Mouse (Mus musculus) MEL (cell line): ENCODE data around the gene Vwa8. TPM values are rescaled to one million over a fixed set of nuclear protein-coding genes. Genes with fewer than 3 reads are reported as not detected.

ENCODE experiments used
- DNase-seq: peaks from one replicate; pipeline ENCODE4 v3.0.0; 2011; ENCODE audit warnings: low read depth, low spot score
- H3K27ac ChIP-seq: 2 replicates; pipeline ENCODE4 v1.5.1; 2012; ENCODE audit warnings: low read depth, mild to moderate bottlenecking, control low read depth, low read length, moderate library complexity; ENCODE audit not compliant: control insufficient read depth
- H3K27me3 ChIP-seq, 2 experiments: fragments of 150-350 bp in 1 of 2; sonication (generic) in 1 of 2; 2 replicates each; pipeline ENCODE4 v1.6.1; 2012; ENCODE audit warnings: low read length in 2 of 2, mild to moderate bottlenecking in 2 of 2, improper control_type of control experiment in 1 of 2, moderate library complexity in 1 of 2; ENCODE audit not compliant: insufficient read depth in 2 of 2, control insufficient read depth in 1 of 2
- H3K36me3 ChIP-seq, 2 experiments: 2 replicates each; pipeline ENCODE4 v1.6.1; 2012 to 2014; ENCODE audit warnings: low read length in 2 of 2, improper control_type of control experiment in 1 of 2, inconsistent platforms in 1 of 2, mild to moderate bottlenecking in 1 of 2; ENCODE audit not compliant: insufficient read depth in 2 of 2, control insufficient read depth in 1 of 2
- H3K4me1 ChIP-seq, 2 experiments: fragments of 150-350 bp in 1 of 2; sonication (generic) in 1 of 2; 2 replicates each; pipeline ENCODE4 v1.6.1; 2012; ENCODE audit warnings: low read length in 2 of 2, improper control_type of control experiment in 1 of 2, mild to moderate bottlenecking in 1 of 2; ENCODE audit not compliant: insufficient read depth in 2 of 2, control insufficient read depth in 1 of 2
- H3K4me3 ChIP-seq, 2 experiments: fragments of 150-350 bp in 1 of 2; sonication (generic) in 1 of 2; 2 replicates each; pipeline ENCODE4 v1.5.1; 2012; ENCODE audit warnings: low read depth in 2 of 2, low read length in 2 of 2, mild to moderate bottlenecking in 2 of 2, moderate library complexity in 2 of 2, control low read depth in 1 of 2, improper control_type of control experiment in 1 of 2; ENCODE audit not compliant: control insufficient read depth in 1 of 2, insufficient read depth in 1 of 2
- H3K79me2 ChIP-seq: 2 replicates; pipeline ENCODE4 v1.6.1; 2012; ENCODE audit warnings: mild to moderate bottlenecking, low read length, moderate library complexity; ENCODE audit not compliant: control insufficient read depth, poor library complexity, insufficient read depth
- H3K9ac ChIP-seq: 2 replicates; pipeline ENCODE4 v1.6.1; 2012; ENCODE audit warnings: low read depth, mild to moderate bottlenecking, control low read depth, low read length, moderate library complexity; ENCODE audit not compliant: control insufficient read depth, poor library complexity, severe bottlenecking
- H3K9me3 ChIP-seq: fragments of 150-350 bp; sonication (generic); replicated peaks from 2 replicates; pipeline ENCODE4 v1.6.1; 2012; ENCODE audit warnings: mild to moderate bottlenecking, low read length, improper control_type of control experiment, moderate library complexity; ENCODE audit not compliant: insufficient read depth
- CTCF ChIP-seq, 3 experiments: IDR thresholded peaks in 2 of 3; conservative IDR thresholded peaks in 1 of 3; 2 replicates each; pipeline ENCODE4 v1.5.1; 2011 to 2012; ENCODE audit warnings: low read length in 3 of 3, low read depth in 2 of 3, mild to moderate bottlenecking in 2 of 3, improper control_type of control experiment in 1 of 3, inconsistent platforms in 1 of 3, mixed read lengths in 1 of 3, moderate library complexity in 1 of 3; ENCODE audit not compliant: control insufficient read depth in 1 of 3, insufficient read depth in 1 of 3, poor library complexity in 1 of 3, severe bottlenecking in 1 of 3
- E2F4 ChIP-seq: IDR thresholded peaks from 2 replicates; pipeline ENCODE4 v1.6.1; 2011; ENCODE audit warnings: low read depth, low read length, improper control_type of control experiment, borderline replicate concordance
- ETS1 ChIP-seq: IDR thresholded peaks from 2 replicates; pipeline ENCODE4 v1.6.1; 2012; ENCODE audit warnings: low read depth, mild to moderate bottlenecking, inconsistent platforms, low read length, improper control_type of control experiment, moderate library complexity
- GABPA ChIP-seq: IDR thresholded peaks from 2 replicates; pipeline ENCODE4 v1.6.1; 2012; ENCODE audit warnings: low read depth, mild to moderate bottlenecking, inconsistent platforms, low read length, improper control_type of control experiment, moderate library complexity
- GATA1 ChIP-seq: IDR thresholded peaks from 2 replicates; pipeline ENCODE4 v1.6.1; 2011; ENCODE audit warnings: low read depth, low read length, improper control_type of control experiment
- HCFC1 ChIP-seq: IDR thresholded peaks from 2 replicates; pipeline ENCODE4 v1.6.1; 2012; ENCODE audit warnings: low read depth, mild to moderate bottlenecking, inconsistent platforms, low read length, improper control_type of control experiment, moderate library complexity
- KAT2A ChIP-seq: conservative IDR thresholded peaks from 2 replicates; pipeline ENCODE4 v1.6.1; 2012; ENCODE audit warnings: low read depth, low read length, improper control_type of control experiment, inconsistent platforms
- MAFK ChIP-seq: IDR thresholded peaks from 2 replicates; pipeline ENCODE4 v1.6.1; 2011; ENCODE audit warnings: low read depth, mild to moderate bottlenecking, low read length, improper control_type of control experiment, borderline replicate concordance
- MEF2A ChIP-seq: IDR thresholded peaks from 2 replicates; pipeline ENCODE4 v1.6.1; 2014; ENCODE audit warnings: low read depth, mild to moderate bottlenecking, inconsistent platforms, low read length, improper control_type of control experiment; ENCODE audit not compliant: poor library complexity, insufficient replicate concordance, severe bottlenecking; ENCODE audit errors: extremely low read depth
- MXI1 ChIP-seq: IDR thresholded peaks from 2 replicates; pipeline ENCODE4 v1.6.1; 2011; ENCODE audit warnings: mild to moderate bottlenecking, low read depth, low read length, improper control_type of control experiment
- MYB ChIP-seq: IDR thresholded peaks from 2 replicates; pipeline ENCODE4 v1.6.1; 2011; ENCODE audit warnings: mild to moderate bottlenecking, low read depth, low read length, improper control_type of control experiment
- NELFE ChIP-seq: IDR thresholded peaks from 2 replicates; pipeline ENCODE4 v1.6.1; 2011; ENCODE audit warnings: low read depth, low read length, improper control_type of control experiment
- NRF1 ChIP-seq: IDR thresholded peaks from 2 replicates; pipeline ENCODE4 v1.6.1; 2014; ENCODE audit warnings: low read depth, mild to moderate bottlenecking, inconsistent platforms, low read length, improper control_type of control experiment, moderate library complexity; ENCODE audit not compliant: poor library complexity, insufficient read depth, severe bottlenecking
- POLR2A ChIP-seq, 2 experiments: IDR thresholded peaks; 2 replicates each; pipeline ENCODE4 v1.6.1; 2011 to 2012; ENCODE audit warnings: low read length in 2 of 2, mild to moderate bottlenecking in 2 of 2, control low read depth in 1 of 2, improper control_type of control experiment in 1 of 2, low read depth in 1 of 2, moderate library complexity in 1 of 2; ENCODE audit not compliant: control insufficient read depth in 1 of 2, insufficient read depth in 1 of 2, poor library complexity in 1 of 2
- POLR2AphosphoS2 ChIP-seq: IDR thresholded peaks from 2 replicates; pipeline ENCODE4 v1.6.1; 2011; ENCODE audit warnings: low read length, improper control_type of control experiment
- POLR2AphosphoS5 ChIP-seq: IDR thresholded peaks from 2 replicates; pipeline ENCODE4 v1.6.1; 2012; ENCODE audit warnings: low read depth, borderline replicate concordance, mild to moderate bottlenecking, inconsistent platforms, low read length, moderate library complexity, mixed read lengths
- RCOR1 ChIP-seq: IDR thresholded peaks from 2 replicates; pipeline ENCODE4 v1.6.1; 2012; ENCODE audit warnings: low read depth, mild to moderate bottlenecking, inconsistent platforms, low read length, improper control_type of control experiment
- SIN3A ChIP-seq: IDR thresholded peaks from 2 replicates; pipeline ENCODE4 v1.6.1; 2012; ENCODE audit warnings: low read length, improper control_type of control experiment, inconsistent platforms
- TCF12 ChIP-seq: IDR thresholded peaks from 2 replicates; pipeline ENCODE4 v1.6.1; 2014; ENCODE audit warnings: low read depth, mild to moderate bottlenecking, inconsistent platforms, low read length, improper control_type of control experiment, moderate library complexity
- USF2 ChIP-seq, 2 experiments: IDR thresholded peaks; 2 replicates each; pipeline ENCODE4 v1.6.1; 2011 to 2012; ENCODE audit warnings: improper control_type of control experiment in 2 of 2, low read length in 2 of 2, borderline replicate concordance in 1 of 2, inconsistent platforms in 1 of 2, low read depth in 1 of 2, mild to moderate bottlenecking in 1 of 2; ENCODE audit not compliant: insufficient read depth in 1 of 2
- ZC3H11A ChIP-seq: IDR thresholded peaks from 2 replicates; pipeline ENCODE4 v1.6.1; 2012; ENCODE audit warnings: low read depth, mild to moderate bottlenecking, inconsistent platforms, low read length, improper control_type of control experiment
- ZKSCAN1 ChIP-seq: IDR thresholded peaks from 2 replicates; pipeline ENCODE4 v1.6.1; 2012; ENCODE audit warnings: low read depth, mild to moderate bottlenecking, inconsistent platforms, low read length, improper control_type of control experiment, moderate library complexity
- ZNF384 ChIP-seq: IDR thresholded peaks from 2 replicates; pipeline ENCODE4 v1.6.1; 2012; ENCODE audit warnings: low read depth, mild to moderate bottlenecking, inconsistent platforms, low read length, improper control_type of control experiment
- polyA plus RNA-seq, 2 experiments: library from polyadenylated mRNA; stranded (reverse) in 1 of 2; unstranded in 1 of 2; fragments of >175 nt in 1 of 2; fragments of >200 nt in 1 of 2; gene quantifications; 2 replicates each; pipeline versions ENCODE4 v1.2.1 to v1.2.4; 2012; ENCODE audit warnings: low replicate concordance in 2 of 2, low read depth in 1 of 2; ENCODE audit not compliant: insufficient read length in 2 of 2, insufficient read depth in 1 of 2, missing spikeins in 1 of 2
- total RNA-seq: library from RNA; depleted of rRNA; stranded (reverse); fragments of 300-350 nt; gene quantifications from 2 replicates; pipeline ENCODE4 v1.2.3, GENCODE M21; 2012

Vwa8 gene
- total and polyA plus RNA-seq, 3 experiments: 12.4 to 19.6 TPM; not detected in 1

DNA sequence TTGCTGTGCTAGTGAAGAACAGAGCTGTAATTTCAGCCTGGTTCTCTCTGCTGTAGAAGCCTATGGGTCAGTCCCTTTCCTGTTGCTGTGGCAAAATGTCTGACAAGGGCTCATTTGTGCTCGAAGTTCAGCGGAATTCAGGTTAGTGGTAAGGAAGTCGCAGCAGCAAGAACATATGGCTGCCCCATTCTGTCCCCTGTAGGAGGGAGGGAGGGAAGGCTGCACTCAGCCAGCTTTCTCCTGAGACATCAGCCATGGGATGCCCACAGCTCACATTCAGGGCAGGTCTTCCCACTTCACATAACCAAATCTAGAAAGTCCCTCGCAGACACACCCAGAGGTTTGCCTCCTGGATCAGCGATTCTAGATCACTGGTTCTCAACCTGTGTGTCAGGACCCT lies 277.3 kb downstream of the Vwa8 start:
- Histone ChIP-seq H3K9me3 (no peaks in the 10 kb centered on the region), H3K36me3 (no peaks in the 10 kb centered on the region), H3K4me3 (no peak overlapping the region), H3K9ac (no peak overlapping the region), H3K27ac (no peak overlapping the region), H3K79me2 (no peaks in the 10 kb centered on the region), H3K4me1 (no peaks in the 10 kb centered on the region), H3K27me3 (no peaks in the 10 kb centered on the region)
- no peak for DNase-seq
- no peak for TF ChIP-seq ZC3H11A
- TF ChIP-seq CTCF (IDR thresholded peaks at IDR 0.05 in 2 of 3, conservative IDR thresholded peaks at IDR 0.05 in 1 of 3; ENCODE audit: control insufficient read depth in 1 of 3, insufficient read depth in 1 of 3, low read depth in 2 of 3, low read length in 3 of 3, poor library complexity in 1 of 3, severe bottlenecking in 1 of 3): no peak
- no peak for TF ChIP-seq TCF12
- no peak for TF ChIP-seq MYB
- no peak for TF ChIP-seq MEF2A
- no peak for TF ChIP-seq MAFK
- no peak for TF ChIP-seq POLR2A (IDR thresholded peaks at IDR 0.05; ENCODE audit: control insufficient read depth in 1 of 2, insufficient read depth in 1 of 2, low read depth in 1 of 2, low read length in 2 of 2, poor library complexity in 1 of 2)
- no peak for TF ChIP-seq ZKSCAN1
- TF ChIP-seq SIN3A: no peak
- no peak for TF ChIP-seq POLR2AphosphoS5
- TF ChIP-seq RCOR1: no peak
- no peak for TF ChIP-seq NRF1
- TF ChIP-seq E2F4: no peak
- TF ChIP-seq USF2 (IDR thresholded peaks at IDR 0.05; ENCODE audit: borderline replicate concordance in 1 of 2, insufficient read depth in 1 of 2, low read depth in 1 of 2, low read length in 2 of 2): no peak
- TF ChIP-seq HCFC1: no peak
- TF ChIP-seq POLR2AphosphoS2: no peak
- TF ChIP-seq MXI1: no peak
- TF ChIP-seq ZNF384: no peak

DNA sequence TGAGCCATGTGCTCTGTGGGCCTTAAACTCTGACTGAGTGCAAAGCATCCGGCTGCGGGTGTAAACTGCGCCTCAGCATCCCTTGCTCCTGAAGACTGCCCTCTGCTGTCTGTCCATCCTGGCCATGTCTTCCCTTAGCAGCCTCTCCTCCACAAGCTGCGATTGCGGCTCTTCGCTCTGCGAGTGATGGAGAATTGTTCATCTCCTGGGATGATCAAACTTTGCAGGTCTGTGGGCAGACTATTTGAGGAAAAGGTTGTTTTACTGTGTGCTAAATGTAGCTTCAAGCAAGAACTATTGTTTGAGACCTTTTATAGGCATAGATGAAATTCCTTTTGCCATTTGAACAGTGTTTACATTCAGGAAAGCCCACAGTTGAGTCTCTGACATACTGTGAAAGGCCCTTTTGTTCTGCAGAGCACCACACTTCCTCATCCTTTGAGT lies 286.1 kb downstream of the Vwa8 start:
- Histone ChIP-seq H3K27me3 (no peaks in the 10 kb centered on the region), H3K27ac (no peak overlapping the region), H3K36me3 (no peaks in the 10 kb centered on the region), H3K9me3 (no peaks in the 10 kb centered on the region), H3K4me3 (no peak overlapping the region), H3K4me1 (no peaks in the 10 kb centered on the region), H3K79me2 (no peaks in the 10 kb centered on the region), H3K9ac (no peak overlapping the region)
- TF ChIP-seq HCFC1: no peak
- no peak for TF ChIP-seq USF2 (IDR thresholded peaks at IDR 0.05; ENCODE audit: borderline replicate concordance in 1 of 2, insufficient read depth in 1 of 2, low read depth in 1 of 2, low read length in 2 of 2)
- no peak for TF ChIP-seq NELFE
- TF ChIP-seq NRF1: no peak
- TF ChIP-seq ETS1: no peak
- TF ChIP-seq GATA1: no peak
- no peak for TF ChIP-seq CTCF (IDR thresholded peaks at IDR 0.05 in 2 of 3, conservative IDR thresholded peaks at IDR 0.05 in 1 of 3; ENCODE audit: control insufficient read depth in 1 of 3, insufficient read depth in 1 of 3, low read depth in 2 of 3, low read length in 3 of 3, poor library complexity in 1 of 3, severe bottlenecking in 1 of 3)
- TF ChIP-seq KAT2A: no peak
- no peak for TF ChIP-seq MEF2A
- no peak for TF ChIP-seq GABPA
- no peak for TF ChIP-seq POLR2AphosphoS2
- no peak for TF ChIP-seq ZKSCAN1
- DNase-seq: no peak
